In the genomic region with DNA sequence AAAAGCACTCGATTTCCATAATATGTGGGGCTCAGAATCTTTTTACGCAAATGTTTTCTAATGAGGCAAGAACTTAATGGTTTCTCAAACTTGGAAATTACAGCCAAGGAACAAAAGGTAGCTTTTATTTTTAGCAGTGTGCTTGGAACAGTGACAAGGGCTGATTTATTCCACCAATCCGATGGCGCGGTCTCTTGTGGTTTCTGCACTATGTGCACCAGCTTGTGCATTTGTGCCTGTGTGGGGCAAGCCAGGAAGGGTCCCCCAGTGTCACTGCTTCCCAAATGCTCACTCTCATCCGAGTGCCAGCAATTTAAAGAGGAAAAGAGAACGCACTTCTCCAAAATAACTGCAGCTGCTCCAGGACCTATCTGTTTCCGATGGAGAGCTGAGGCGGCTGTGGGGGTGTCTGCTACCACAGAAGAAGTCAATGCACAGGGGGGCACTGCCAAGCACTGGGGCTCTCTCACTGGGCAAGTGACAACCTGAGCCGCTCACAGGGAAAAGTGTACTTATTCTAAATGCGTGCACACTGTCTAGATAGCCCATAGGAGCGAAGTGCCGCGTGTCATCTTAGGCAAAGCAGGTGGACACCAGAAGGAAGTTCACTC, we compare ENCODE assay signal across 14 mouse cellular contexts. TPM values are rescaled to one million over a fixed set of nuclear protein-coding genes. Genes with fewer than 3 reads are reported as not detected.
DNase-seq lines count a peak whose midpoint lies in the region; ATAC-seq and TF ChIP-seq lines count a peak whose summit lies in the region.
"Had no signal": no experiment of that assay in that cellular context is flagged by ENCODE, and none has a peak within 500 bp of the region (broad histone marks: within the 10 kb centered on the region; RNA-seq: fewer than 3 reads in every experiment).

No protein-coding gene starts in this region.

- no peak overlapping the region for H3K9ac ChIP-seq in heart, adult 2 months (ENCODE audit: low read depth, low read length)
- H3K9ac ChIP-seq: limb, embryonic 15.5 days; lung, embryonic 14.5 days had no signal

- peak overlapping the region; percentile 41 for H3K27ac ChIP-seq in heart, adult 2 months
- H3K27ac ChIP-seq in heart, embryonic 10.5 days: no peak overlapping the region
- no peak overlapping the region for H3K27ac ChIP-seq in left cerebral cortex, adult 2 months
- H3K27ac ChIP-seq: limb, embryonic 15.5 days had no signal

- peaks cover 2% of the 10 kb centered on the region; the same call in 1 of the 2 replicates for H3K36me3 ChIP-seq in heart, adult 2 months (ENCODE audit: control insufficient read depth, insufficient read depth, low read length)
- peaks cover 24% of the 10 kb centered on the region for H3K36me3 ChIP-seq in heart, embryonic 10.5 days

- no peak for TF ChIP-seq EP300 in heart, adult 2 months (IDR thresholded peaks at IDR 0.05; ENCODE audit: insufficient read depth, low read depth, low read length)

- WGBS in heart, adult 2 months: 72% methylated on average over 14 of the region's 14 CpGs
- WGBS in heart, embryonic 10.5 days: 92% methylated on average over 14 of the region's 14 CpGs

- H3K4me3 ChIP-seq in heart, adult 2 months: no peak overlapping the region
- H3K4me3 ChIP-seq in heart, embryonic 10.5 days: no peak overlapping the region
- no peak overlapping the region for H3K4me3 ChIP-seq in left cerebral cortex, adult 2 months
- H3K4me3 ChIP-seq: erythroblast, embryonic 14.5 days; limb, embryonic 15.5 days had no signal

- peak; percentile 64 to 70 for DNase-seq in cerebellum, postnatal 10 days
- no peak for DNase-seq in heart, adult 2 months
- no peak for DNase-seq in heart, embryonic 10.5 days (ENCODE audit: low spot score)
- DNase-seq in left cerebral cortex, postnatal 4 days: peak; percentile 24
- DNase-seq in left cerebral cortex, adult 2 months (ENCODE audit: extremely low spot score in 1 of 2, low spot score in 2 of 2): no peak
- no peak for DNase-seq in retina, embryonic 14.5 days (ENCODE audit: low spot score)
- DNase-seq: gastrocnemius, postnatal 10 days; kidney, postnatal 36 days had no signal

- no peak for TF ChIP-seq POLR2A in heart, adult 2 months (IDR thresholded peaks at IDR 0.05; ENCODE audit: insufficient read depth, low read depth, low read length)

- no peak for ATAC-seq in cerebellum, adult (ENCODE audit: insufficient number of reproducible peaks, low FRiP score, low TSS enrichment)
- peak; percentile 53 to 72 for ATAC-seq in hematopoietic stem cell, adult 5-6 weeks (replicated peaks in 1 of 2; ENCODE audit: insufficient read depth in 1 of 2, low FRiP score in 2 of 2, low TSS enrichment in 1 of 2, low read depth in 1 of 2, poor library complexity in 2 of 2, severe bottlenecking in 2 of 2)
- ATAC-seq: Patski had no signal

- H3K9me3 ChIP-seq in heart, embryonic 10.5 days: no peaks in the 10 kb centered on the region
- H3K9me3 ChIP-seq: limb, embryonic 15.5 days had no signal

- H3K27me3 ChIP-seq in heart, adult 2 months (ENCODE audit: control insufficient read depth, insufficient read depth, low read length): no peaks in the 10 kb centered on the region
- H3K27me3 ChIP-seq in heart, embryonic 10.5 days (ENCODE audit: insufficient read depth, poor library complexity, severe bottlenecking): no peaks in the 10 kb centered on the region
- H3K27me3 ChIP-seq: limb, embryonic 15.5 days; Patski had no signal

- TF ChIP-seq CTCF in heart, adult 2 months (IDR thresholded peaks at IDR 0.05): no peak
- TF ChIP-seq CTCF in left cerebral cortex, adult 2 months (IDR thresholded peaks at IDR 0.05): no peak

- H3K4me1 ChIP-seq in heart, adult 2 months (ENCODE audit: control insufficient read depth, insufficient read depth, low read length): peaks cover 6% of the 10 kb centered on the region
- peaks cover 26% of the 10 kb centered on the region for H3K4me1 ChIP-seq in heart, embryonic 10.5 days

- intact Hi-C loops in heart, adult 2 months (cut with DNase I): no loop called here
- intact Hi-C loops in left cerebral cortex, postnatal 4 days (cut with DNase I): no loop called here
- intact Hi-C loops in left cerebral cortex, adult 2 months (cut with DNase I): no loop called here

- H3K79me2 ChIP-seq in heart, adult 2 months (replicated peaks; ENCODE audit: control insufficient read depth, insufficient read depth, low read length): no peaks in the 10 kb centered on the region

RNA-seq across cellular contexts. Expression of a gene that starts 19.7 kb away (rescaled TPM):
- total RNA-seq in heart, adult 2 months (2021): 10 to 100 TPM; 43.9 to 49.8 TPM
- 26.4 and 41.6 TPM in 2 replicates for polyA plus RNA-seq in heart, adult 2 months (2012; rRNA removed)
- 13.6 and 15.2 TPM in 2 replicates for polyA plus RNA-seq in heart, embryonic 10.5 days (2016; fragmentation: Nextera tagmentation; extraction: Ambion mirVana)
- 1 to 10 TPM; 7.0 to 7.9 TPM for total RNA-seq in left cerebral cortex, postnatal 4 days (2021)
- total RNA-seq in left cerebral cortex, adult 2 months (2021): 10 to 100 TPM; 15.8 to 17.8 TPM
- total RNA-seq in hematopoietic stem cell, adult 5-6 weeks (2017): 32.2 and 34.8 TPM in 2 replicates

RNA-seq across cellular contexts. Expression of a gene that starts 59.2 kb away (rescaled TPM):
- total RNA-seq in heart, adult 2 months (2021): 10 to 100 TPM; 42.2 to 44.2 TPM
- 16.1 and 22.3 TPM in 2 replicates for polyA plus RNA-seq in heart, adult 2 months (2012; rRNA removed)
- polyA plus RNA-seq in heart, embryonic 10.5 days (2016; fragmentation: Nextera tagmentation; extraction: Ambion mirVana): 6.8 and 11.6 TPM in 2 replicates
- total RNA-seq in left cerebral cortex, postnatal 4 days (2021): 10 to 100 TPM; 64.7 to 66.3 TPM
- 100 to 1,000 TPM; 102 to 105 TPM for total RNA-seq in left cerebral cortex, adult 2 months (2021)
- total RNA-seq in hematopoietic stem cell, adult 5-6 weeks (2017): 92.1 and 108 TPM in 2 replicates

Comparison
In these comparisons a context has a peak if more than half of its experiments do, and no peak if none do; other contexts are left out.
1. DNase-seq: peak in cerebellum, postnatal 10 days (2 of 2) and left cerebral cortex, postnatal 4 days (single experiment); none in heart, adult 2 months (0 of 2), heart, embryonic 10.5 days (single experiment), left cerebral cortex, adult 2 months (0 of 2) and retina, embryonic 14.5 days (single experiment).